Mouse (Mus musculus) brain, embryonic 14.5 days (tissue): ENCODE data around the gene Kcnma1.

Source experiments
- CTCF ChIP-seq: fragments of 200-500 bp; IDR thresholded peaks from 2 replicates; pipeline ENCODE4 v1.5.1; 2012; ENCODE audit warnings: inconsistent platforms, mild to moderate bottlenecking, moderate library complexity, borderline replicate concordance; ENCODE audit not compliant: insufficient read depth, insufficient read length; ENCODE audit errors: extremely low read depth
- POLR2A ChIP-seq: fragments of 200-500 bp; IDR thresholded peaks from 2 replicates; pipeline ENCODE4 v1.6.1; 2012; ENCODE audit warnings: mild to moderate bottlenecking, inconsistent platforms, borderline replicate concordance; ENCODE audit not compliant: poor library complexity, insufficient read depth, insufficient read length, severe bottlenecking; ENCODE audit errors: extremely low read depth

DNA sequence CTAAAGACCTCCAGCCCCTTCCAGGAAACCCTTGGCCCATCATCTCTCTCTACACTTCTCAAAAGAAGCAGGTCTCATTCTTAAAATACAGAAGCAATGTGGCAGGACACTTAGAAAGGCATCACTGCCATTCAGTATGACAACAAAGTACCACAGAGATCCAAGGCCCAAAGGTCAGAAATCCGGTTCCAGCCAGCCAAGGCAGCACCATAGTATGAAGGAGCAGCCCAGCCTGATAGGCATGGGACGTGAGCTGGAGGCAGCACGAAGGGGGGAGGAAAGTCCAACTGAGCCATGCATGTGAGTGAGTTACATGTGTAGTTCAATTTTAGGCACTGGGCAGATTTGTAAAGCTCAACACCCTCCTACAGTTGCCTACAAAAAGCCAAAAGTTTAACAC, 135.0 kb downstream of the Kcnma1 start:
- TF ChIP-seq CTCF (no peak), POLR2A (no peak)
